Mouse (Mus musculus): ENCODE data around the gene Ak3. TPM values are rescaled to one million over a fixed set of nuclear protein-coding genes. Genes with fewer than 3 reads are reported as not detected.
A peak's percentile ranks its signal among the peaks of the same experiment; 100 is the strongest.
"Not testable (repeated sequence)": the region's sequence is repeated elsewhere in the genome, so short reads cannot be mapped to it uniquely, and the experiment has no call there.

Gene Ak3
- polyA plus RNA-seq, 1 experiment from 2014 or later = 87.6 TPM

GRCm38 (mm10) chr19:29016204-29016765 lies 31.5 kb downstream of the Ak3 start:
- 62% methylated on average over 5 of the region's 5 CpGs for WGBS
- no peak overlapping the region for H3K4me2 ChIP-seq
- peaks cover 58% of the 10 kb centered on the region for H3K36me3 ChIP-seq
- H3K9me3 ChIP-seq (replicated peaks) = no peaks in the 10 kb centered on the region
- H3K27me3 ChIP-seq = no peaks in the 10 kb centered on the region
- no peak overlapping the region for H3K9ac ChIP-seq
- H3K27ac ChIP-seq = no peak overlapping the region
- no peak for ATAC-seq (replicated peaks; ENCODE audit: insufficient number of reproducible peaks, insufficient read depth, low FRiP score, low read depth)
- 0 out of 2 replicates have a peak, but pooled peaks cover 3% of the 10 kb centered on the region for H3K4me1 ChIP-seq (replicated peaks)
- H3K4me3 ChIP-seq = no peak overlapping the region

DNA sequence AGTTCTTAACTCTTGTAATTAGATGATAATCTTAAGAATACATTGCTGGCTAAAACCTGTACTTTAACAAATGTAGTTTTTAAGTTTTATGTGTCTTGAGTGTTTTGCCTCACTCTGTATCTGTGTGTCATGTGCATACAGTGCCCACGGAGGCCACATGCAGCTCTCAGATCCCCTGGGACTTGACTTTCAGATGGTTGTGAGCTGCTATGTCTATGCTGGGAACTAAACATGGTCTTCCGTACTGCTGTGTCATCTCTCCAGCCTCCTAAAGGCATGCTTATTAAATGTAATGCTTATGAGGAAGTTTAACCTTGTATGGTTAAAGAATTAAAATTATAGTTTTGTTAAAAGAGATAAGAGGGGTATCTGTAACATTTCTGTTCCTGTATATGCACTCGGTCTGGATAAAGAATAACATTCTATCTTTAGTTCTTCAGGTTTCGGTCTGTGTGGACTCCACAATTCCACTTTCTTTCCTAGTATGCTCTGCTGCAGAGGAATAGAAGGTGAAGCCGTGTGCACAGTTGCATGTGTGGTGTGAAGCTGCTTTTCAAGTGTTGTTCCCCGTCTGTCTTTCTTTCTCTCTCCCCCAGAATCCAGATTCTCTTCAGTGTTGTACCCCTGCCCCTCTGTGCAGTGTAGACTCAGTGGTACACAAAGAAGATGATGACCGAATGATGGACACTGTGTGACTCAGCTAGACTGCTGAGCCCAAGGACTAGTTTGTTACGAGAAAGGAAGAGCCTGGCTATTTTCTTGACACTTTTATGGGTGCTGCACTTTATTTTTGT lies 32.2 kb downstream of the Ak3 start:
- Histone ChIP-seq H3K27ac (no peak overlapping the region), H3K27me3 (no peaks in the 10 kb centered on the region), H3K4me2 (no peak overlapping the region), H3K9ac (no peak overlapping the region), H3K9me3 (replicated peaks) (no peaks in the 10 kb centered on the region), H3K4me1 (replicated peaks) (0 out of 2 replicates have a peak, but pooled peaks cover 3% of the 10 kb centered on the region), H3K36me3 (peaks cover 55% of the 10 kb centered on the region), H3K4me3 (no peak overlapping the region)
- 79% methylated on average over 8 of the region's 8 CpGs for WGBS
- ATAC-seq (replicated peaks; ENCODE audit: insufficient number of reproducible peaks, insufficient read depth, low FRiP score, low read depth) = no peak

DNA sequence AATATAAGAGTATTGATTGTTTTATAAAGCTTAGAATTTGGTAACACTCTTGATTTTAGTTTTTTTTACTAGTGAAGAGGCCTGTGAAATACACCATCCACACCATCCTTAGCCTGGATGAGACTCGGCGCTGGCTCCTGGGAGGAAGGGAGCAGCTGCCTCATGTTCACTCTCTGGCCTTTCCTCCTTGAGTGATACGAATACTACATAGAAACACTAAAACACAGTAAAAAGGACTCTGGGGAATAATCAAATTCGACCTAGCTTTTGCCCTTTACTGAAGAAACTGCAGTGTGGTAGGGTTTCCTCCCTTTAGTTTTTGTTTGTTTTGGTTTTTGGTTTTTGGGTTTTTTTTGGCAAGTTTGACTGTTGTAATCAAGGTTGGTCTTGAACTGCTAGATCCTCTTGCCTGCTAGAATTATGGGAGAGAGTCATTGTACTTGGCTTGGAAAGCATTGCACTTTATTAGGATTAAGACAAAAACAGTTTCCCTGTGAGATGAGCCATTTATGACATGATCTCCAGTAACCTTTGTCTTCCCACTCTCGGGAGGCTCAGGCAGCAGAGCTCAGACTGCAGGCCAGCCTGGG lies 33.2 kb downstream of the Ak3 start:
- no peak overlapping the region for H3K9ac ChIP-seq

GRCm38 (mm10) chr19:29011355-29011990 lies 36.3 kb downstream of the Ak3 start:
- Histone ChIP-seq H3K27me3 (no peaks in the 10 kb centered on the region), H3K27ac (no peak overlapping the region), H3K9me3 (replicated peaks) (no peaks in the 10 kb centered on the region), H3K9ac (no peak overlapping the region), H3K4me1 (replicated peaks) (0 out of 2 replicates have a peak, but pooled peaks cover 3% of the 10 kb centered on the region), H3K36me3 (peaks cover 57% of the 10 kb centered on the region), H3K4me3 (no peak overlapping the region), H3K4me2 (no peak overlapping the region)
- ATAC-seq (replicated peaks; ENCODE audit: insufficient number of reproducible peaks, insufficient read depth, low FRiP score, low read depth) = no peak
- WGBS = 86% methylated on average over 12 of the region's 12 CpGs

More for the DNA sequence above, 33.2 kb downstream of the Ak3 start:
- 76% methylated on average over 5 of the region's 5 CpGs for WGBS
- no peak overlapping the region for H3K4me3 ChIP-seq
- H3K4me2 ChIP-seq = no peak overlapping the region
- H3K36me3 ChIP-seq = peaks cover 50% of the 10 kb centered on the region
- H3K27me3 ChIP-seq = no peaks in the 10 kb centered on the region
- H3K9me3 ChIP-seq (replicated peaks) = no peaks in the 10 kb centered on the region
- H3K27ac ChIP-seq = no peak overlapping the region
- ATAC-seq (replicated peaks; ENCODE audit: insufficient number of reproducible peaks, insufficient read depth, low FRiP score, low read depth) = no peak
- 0 out of 2 replicates have a peak, but pooled peaks cover 3% of the 10 kb centered on the region for H3K4me1 ChIP-seq (replicated peaks)

- WGBS = 94% methylated on average over 11 of the region's 11 CpGs
- peaks cover 57% of the 10 kb centered on the region for H3K36me3 ChIP-seq
- no peak overlapping the region for H3K4me3 ChIP-seq
- H3K4me1 ChIP-seq (replicated peaks) = no peaks in the 10 kb centered on the region
- H3K9me3 ChIP-seq (replicated peaks) = no peaks in the 10 kb centered on the region
- H3K27ac ChIP-seq = no peak overlapping the region
- no peak overlapping the region for H3K4me2 ChIP-seq
- ATAC-seq (replicated peaks; ENCODE audit: insufficient number of reproducible peaks, insufficient read depth, low FRiP score, low read depth) = no peak
- no peaks in the 10 kb centered on the region for H3K27me3 ChIP-seq
- H3K9ac ChIP-seq = no peak overlapping the region
Measured at GRCm38 (mm10) chr19:29009046-29009445, 38.7 kb downstream of the Ak3 start.

GRCm38 (mm10) chr19:29008069-29008706 lies 39.6 kb downstream of the Ak3 start:
- no peak overlapping the region for H3K27ac ChIP-seq
- H3K36me3 ChIP-seq = peaks cover 51% of the 10 kb centered on the region
- no peaks in the 10 kb centered on the region for H3K9me3 ChIP-seq (replicated peaks)
- WGBS = 92% methylated on average over 3 of the region's 3 CpGs
- no peak for ATAC-seq (replicated peaks; ENCODE audit: insufficient number of reproducible peaks, insufficient read depth, low FRiP score, low read depth)
- H3K4me2 ChIP-seq = no peak overlapping the region
- no peaks in the 10 kb centered on the region for H3K4me1 ChIP-seq (replicated peaks)
- H3K27me3 ChIP-seq = no peaks in the 10 kb centered on the region
- H3K9ac ChIP-seq = no peak overlapping the region
- H3K4me3 ChIP-seq = no peak overlapping the region

DNA sequence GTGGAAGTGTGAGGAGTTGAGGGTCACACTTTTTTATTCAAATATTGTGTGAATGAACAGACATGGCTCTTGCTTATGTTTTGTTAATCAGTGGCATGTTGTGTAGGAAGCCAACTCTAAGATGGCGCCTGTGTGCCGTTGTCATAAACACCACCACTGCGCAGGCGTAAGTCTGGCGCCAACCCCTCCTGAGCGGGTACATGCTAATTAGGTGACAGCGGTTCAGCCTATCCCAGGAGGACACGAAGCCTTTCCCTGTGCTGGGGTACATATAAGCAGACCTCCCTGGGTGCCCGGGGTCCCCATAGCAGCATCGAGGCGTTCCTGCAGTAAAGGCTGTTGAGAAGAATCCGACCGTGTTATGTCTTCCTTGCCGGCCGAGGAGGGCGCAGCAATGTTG lies 47.4 kb downstream of the Ak3 start:
- H3K27me3 ChIP-seq; H3K27ac ChIP-seq; H3K4me1 ChIP-seq (replicated peaks); H3K4me3 ChIP-seq; ATAC-seq (replicated peaks; ENCODE audit: insufficient number of reproducible peaks, insufficient read depth, low FRiP score, low read depth); H3K4me2 ChIP-seq; H3K9me3 ChIP-seq (replicated peaks); H3K9ac ChIP-seq: not testable (repeated sequence)
- 97% methylated on average over 16 of the region's 16 CpGs for WGBS
- peaks cover 48% of the 10 kb centered on the region for H3K36me3 ChIP-seq

DNA sequence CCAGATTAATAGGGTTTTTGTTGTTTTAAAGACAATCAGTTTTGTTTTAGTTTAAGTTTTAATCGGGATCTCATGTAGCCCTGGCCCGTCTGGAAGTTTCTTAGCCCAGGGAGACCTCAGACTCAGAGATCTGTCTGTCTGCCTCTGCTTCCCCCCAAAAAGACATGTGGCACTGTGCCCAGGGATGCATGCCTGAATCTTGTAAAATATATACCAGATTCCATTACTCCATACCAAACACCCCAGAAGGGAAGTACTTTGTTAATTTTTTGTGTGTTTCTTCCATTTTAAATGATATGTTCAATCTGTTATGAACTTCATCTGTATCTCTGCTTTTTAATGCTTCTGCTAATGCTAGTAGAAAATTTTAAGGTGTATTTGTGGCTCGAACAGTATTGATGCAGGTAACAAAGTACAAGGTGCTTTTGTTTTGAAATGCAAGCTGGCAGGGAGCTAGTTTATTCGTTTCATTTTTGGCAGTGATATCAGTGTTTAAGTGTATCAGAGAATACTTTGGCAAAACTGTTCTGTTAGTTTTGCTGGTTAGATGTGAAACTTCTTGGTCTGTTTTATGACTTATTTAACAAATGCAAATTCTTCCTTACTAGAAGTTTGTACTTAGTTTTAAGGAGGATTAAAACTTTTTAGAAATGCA lies 49.7 kb downstream of the Ak3 start:
- Histone ChIP-seq H3K4me2 (no peak overlapping the region), H3K4me1 (replicated peaks) (peaks cover 17% of the 10 kb centered on the region), H3K27ac (no peak overlapping the region), H3K36me3 (peaks cover 57% of the 10 kb centered on the region), H3K4me3 (no peak overlapping the region), H3K27me3 (no peaks in the 10 kb centered on the region), H3K9ac (no peak overlapping the region), H3K9me3 (replicated peaks) (no peaks in the 10 kb centered on the region)
- no peak for ATAC-seq (replicated peaks; ENCODE audit: insufficient number of reproducible peaks, insufficient read depth, low FRiP score, low read depth)
- 72% methylated on average over 4 of the region's 4 CpGs for WGBS

- WGBS = 86% methylated on average over 5 of the region's 5 CpGs
- peak overlapping the region; percentile 64; the same call in 1 of the 2 replicates for H3K27ac ChIP-seq
- H3K27me3 ChIP-seq = no peaks in the 10 kb centered on the region
- no peaks in the 10 kb centered on the region for H3K9me3 ChIP-seq (replicated peaks)
- ATAC-seq (replicated peaks; ENCODE audit: insufficient number of reproducible peaks, insufficient read depth, low FRiP score, low read depth) = no peak
- H3K4me2 ChIP-seq = no peak overlapping the region
- H3K4me1 ChIP-seq (replicated peaks) = peaks cover 24% of the 10 kb centered on the region
- H3K36me3 ChIP-seq = peaks cover 39% of the 10 kb centered on the region
- no peak overlapping the region for H3K4me3 ChIP-seq
- no peak overlapping the region for H3K9ac ChIP-seq
Measured at GRCm38 (mm10) chr19:28995366-28995765, 52.4 kb downstream of the Ak3 start.

DNA sequence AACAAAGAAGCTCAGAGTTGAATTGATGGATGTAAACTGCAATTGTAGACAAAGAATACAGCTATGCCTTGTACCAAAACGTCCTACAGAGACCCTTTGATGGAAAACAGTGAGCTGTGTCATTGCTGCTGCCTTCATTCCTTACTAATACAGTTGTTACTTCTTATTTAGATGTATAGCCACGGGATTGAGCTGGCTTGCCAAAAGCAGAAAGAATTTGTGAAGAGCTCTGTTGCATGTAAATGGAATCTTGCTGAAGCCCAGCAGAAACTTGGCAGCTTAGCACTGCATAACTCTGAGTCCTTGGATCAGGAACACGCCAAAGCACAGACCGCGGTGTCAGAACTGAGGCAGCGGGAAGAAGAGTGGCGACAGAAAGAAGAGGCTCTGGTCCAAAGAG lies 52.9 kb downstream of the Ak3 start:
- peaks cover 24% of the 10 kb centered on the region for H3K4me1 ChIP-seq (replicated peaks)
- H3K9ac ChIP-seq = no peak overlapping the region
- H3K9me3 ChIP-seq (replicated peaks) = no peaks in the 10 kb centered on the region
- H3K36me3 ChIP-seq = peaks cover 34% of the 10 kb centered on the region
- peak overlapping the region; percentile 64 for H3K27ac ChIP-seq
- H3K4me3 ChIP-seq = no peak overlapping the region
- ATAC-seq (replicated peaks; ENCODE audit: insufficient number of reproducible peaks, insufficient read depth, low FRiP score, low read depth) = no peak
- WGBS = 73% methylated on average over 7 of the region's 7 CpGs
- no peaks in the 10 kb centered on the region for H3K27me3 ChIP-seq
- no peak overlapping the region for H3K4me2 ChIP-seq

Measured in heart, embryonic 15.5 days (tissue).